Mouse (Mus musculus) telencephalon, adult 2 months (tissue): ENCODE measurements at regions not wholly inside any gene's neighbourhood (a gene's known extent, or its start where the extent isn't known, plus 50 kb on each side); places are given as distances from the start of the nearest gene placed in this dataset.

ENCODE experiments used
- DNase-seq: peaks from one replicate; pipeline ENCODE4 v3.0.0-alpha.2; 2011; ENCODE audit warnings: low read depth, low spot score

DNA sequence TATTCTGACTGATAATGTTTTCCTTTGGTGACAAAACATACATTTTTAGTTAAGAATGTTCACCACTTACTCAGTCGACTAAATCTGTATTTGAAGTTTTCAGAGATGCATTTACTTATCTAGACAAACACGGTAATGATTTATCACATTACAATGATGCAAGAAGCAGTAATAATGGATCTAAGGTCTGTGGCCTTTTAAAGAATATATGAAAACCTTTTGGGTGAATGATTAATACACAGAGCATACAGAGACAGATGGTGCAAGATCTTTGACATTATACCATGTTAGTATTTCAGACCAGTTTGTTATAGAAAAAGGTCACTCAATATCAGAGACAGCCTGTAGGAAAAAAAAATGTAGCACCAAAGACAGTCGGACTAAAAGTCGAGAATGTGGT is 1004.2 kb upstream of the Ncam2 start:
- no peak for DNase-seq

DNA sequence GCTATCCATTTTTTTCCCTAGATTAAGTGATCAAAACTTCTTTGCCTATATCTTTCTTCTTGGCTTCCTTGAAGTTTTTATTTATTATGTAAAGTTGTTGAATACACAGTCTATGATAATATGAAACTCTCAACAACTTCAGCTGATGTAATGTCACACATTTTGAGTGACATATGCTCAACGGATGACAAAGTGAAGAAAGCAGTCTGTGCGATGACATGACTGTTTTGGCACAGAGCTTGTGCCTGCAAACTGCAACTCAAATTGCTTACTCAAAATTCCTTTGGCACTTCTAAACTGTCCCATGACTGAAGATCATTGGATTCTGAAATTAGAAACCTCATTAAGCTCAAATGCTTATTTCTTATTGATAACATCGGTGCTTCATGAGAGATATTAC is 997.7 kb upstream of the Ncam2 start:
- DNase-seq, result no peak

DNA sequence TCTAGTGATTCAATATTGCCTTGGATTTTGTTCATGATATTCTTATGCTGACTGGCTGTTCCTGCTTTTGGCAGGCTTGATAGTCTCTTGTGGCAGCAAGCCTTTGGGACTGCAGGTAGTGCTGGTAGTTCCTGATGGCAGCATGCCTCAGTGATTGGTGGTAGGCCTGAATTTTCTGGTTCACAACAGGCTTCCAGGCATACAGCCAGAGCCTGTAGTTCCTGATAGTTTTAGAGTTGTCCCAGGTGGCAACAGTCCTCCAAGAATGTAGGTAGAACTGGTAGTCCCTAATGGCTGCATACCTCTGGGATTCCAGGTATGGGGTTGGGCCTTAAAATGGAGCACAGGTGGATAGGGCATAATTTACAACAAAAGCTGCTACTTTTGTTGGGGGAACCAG is 987.7 kb upstream of the Ncam2 start:
- DNase-seq, result no peak

DNA sequence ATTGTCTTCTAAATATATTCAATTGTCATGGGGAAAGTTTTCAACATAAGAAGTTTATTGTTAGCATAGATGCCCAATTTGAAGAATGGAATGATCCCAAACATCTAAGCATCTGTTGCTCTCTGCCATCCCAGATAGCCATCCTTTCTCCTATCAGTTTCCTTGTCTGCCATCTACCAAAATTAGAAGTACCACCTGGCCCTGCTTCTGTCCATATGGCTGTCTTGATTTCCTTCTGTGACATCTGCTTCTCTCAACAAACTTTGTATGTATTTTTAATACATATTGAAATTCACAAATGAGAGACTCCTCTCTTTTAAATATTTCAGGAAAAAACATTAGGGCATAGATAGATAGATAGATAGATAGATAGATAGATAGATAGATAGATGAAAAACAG is 945.1 kb upstream of the Ncam2 start:
- DNase-seq, result peak; percentile 42

DNA sequence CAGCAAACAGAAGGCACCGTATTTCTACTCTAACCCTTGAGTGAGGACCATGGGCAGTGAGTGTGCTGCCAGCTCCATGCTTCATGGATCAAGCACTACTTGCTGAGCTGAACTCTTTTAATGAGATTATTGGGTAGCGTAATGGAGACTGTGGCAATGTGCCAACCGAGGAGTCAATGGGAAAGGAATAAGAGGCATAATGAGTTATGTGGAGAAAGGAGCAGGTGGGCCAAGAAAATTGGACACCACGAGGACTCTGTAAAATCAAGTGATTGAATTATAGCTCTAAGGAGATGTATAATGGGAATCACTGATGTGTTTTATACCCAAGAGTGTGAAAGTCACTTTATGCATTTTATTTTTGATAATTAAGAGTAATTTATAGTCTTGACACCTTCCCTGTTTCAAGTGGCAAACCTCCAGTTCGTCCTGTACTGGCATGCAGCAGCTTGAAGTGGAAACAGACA is 934.3 kb upstream of the Ncam2 start:
- no peak for DNase-seq

DNA sequence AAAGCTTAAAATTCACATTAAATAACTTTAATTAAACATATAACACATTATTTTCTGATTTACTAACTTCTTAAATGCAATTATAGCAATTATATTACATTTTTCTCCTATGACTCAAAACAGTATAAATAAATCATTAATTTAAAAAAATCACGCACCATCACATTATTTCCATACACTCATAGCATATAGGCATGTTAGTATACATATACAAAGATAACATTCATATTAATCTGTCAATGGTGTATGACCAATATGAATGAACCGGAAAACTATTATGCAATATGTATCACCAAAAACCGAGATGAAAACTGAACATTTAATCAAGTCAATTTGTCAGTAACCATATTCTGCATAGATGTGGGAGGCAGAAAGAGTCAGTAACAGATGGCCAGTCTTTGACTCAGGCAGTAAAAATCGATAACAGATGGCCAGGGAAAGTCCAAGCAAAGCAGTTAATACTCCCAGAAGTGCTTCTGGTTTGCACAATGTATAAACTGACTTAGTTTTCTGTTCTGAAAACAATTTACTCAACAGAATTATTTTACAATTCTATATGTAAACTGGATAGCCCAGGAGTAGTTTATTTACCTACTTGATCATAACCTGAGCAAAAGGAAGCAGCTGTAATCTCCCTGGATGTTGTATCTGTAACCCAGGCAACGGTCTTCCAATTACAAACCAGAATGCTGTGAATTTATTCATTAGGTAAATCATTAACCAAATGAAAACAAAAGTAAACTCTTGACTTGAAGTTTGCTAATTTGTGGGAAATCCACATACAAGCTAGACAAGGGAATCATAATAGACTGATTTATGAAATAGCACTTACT is 928.0 kb upstream of the Ncam2 start:
- DNase-seq, result peak; percentile 53
